Mouse (Mus musculus) stomach, embryonic 15.5 days (tissue): ENCODE measurements around the gene Tmem161a. TPM values are rescaled to one million over a fixed set of nuclear protein-coding genes. Genes with fewer than 3 reads are reported as not detected.

Experiments
- ATAC-seq: fragments of 200-750 bp; cut with Nextera tagmentation; 2 replicates; pipeline ENCODE4 v1.8.0; 2017; ENCODE audit warnings: low read depth, moderate number of reproducible peaks, moderate TSS enrichment; ENCODE audit not compliant: insufficient read depth, low FRiP score
- H3K27ac ChIP-seq: fragments of 300-500 bp; sonication (generic); 2 replicates; pipeline ENCODE4 v1.5.1; 2015; ENCODE audit warnings: mild to moderate bottlenecking, inconsistent platforms
- H3K27me3 ChIP-seq: fragments of 300-500 bp; sonication (generic); replicated peaks from 2 replicates; pipeline ENCODE4 v1.6.1; 2015; ENCODE audit warnings: inconsistent platforms
- H3K36me3 ChIP-seq: fragments of 300-500 bp; sonication (generic); 2 replicates; pipeline ENCODE4 v1.6.1; 2015; ENCODE audit warnings: inconsistent platforms
- H3K4me1 ChIP-seq: fragments of 300-500 bp; sonication (generic); 2 replicates; pipeline ENCODE4 v1.6.1; 2015; ENCODE audit warnings: inconsistent platforms
- H3K4me2 ChIP-seq: fragments of 300-500 bp; sonication (generic); 2 replicates; pipeline ENCODE4 v1.6.1; 2015; ENCODE audit warnings: mild to moderate bottlenecking, inconsistent platforms
- H3K4me3 ChIP-seq: fragments of 300-500 bp; sonication (generic); replicated peaks from 2 replicates; pipeline ENCODE4 v1.5.1; 2015; ENCODE audit warnings: inconsistent platforms
- H3K9ac ChIP-seq: fragments of 300-500 bp; sonication (generic); 2 replicates; pipeline ENCODE4 v1.6.1; 2015; ENCODE audit warnings: inconsistent platforms
- H3K9me3 ChIP-seq: fragments of 300-500 bp; sonication (generic); 2 replicates; pipeline ENCODE4 v1.6.1; 2016; ENCODE audit warnings: inconsistent platforms
- WGBS: fragments of 180-500 bp; shearing (Covaris S2); methylation state at CpG from one replicate; pipeline ENCODE4 v1.1.7; 2015; 5-methylcytosine and 5-hydroxymethylcytosine counted together
- polyA plus RNA-seq: library from polyadenylated mRNA; unstranded; fragments of >200 nt; fragmentation: Nextera tagmentation; extraction: Ambion mirVana; gene quantifications from 2 replicates; pipeline ENCODE4 v1.2.1, GENCODE M21; 2015

The Tmem161a gene
- polyA plus RNA-seq, 1 experiment from 2014 or later, result 54.4 TPM

DNA sequence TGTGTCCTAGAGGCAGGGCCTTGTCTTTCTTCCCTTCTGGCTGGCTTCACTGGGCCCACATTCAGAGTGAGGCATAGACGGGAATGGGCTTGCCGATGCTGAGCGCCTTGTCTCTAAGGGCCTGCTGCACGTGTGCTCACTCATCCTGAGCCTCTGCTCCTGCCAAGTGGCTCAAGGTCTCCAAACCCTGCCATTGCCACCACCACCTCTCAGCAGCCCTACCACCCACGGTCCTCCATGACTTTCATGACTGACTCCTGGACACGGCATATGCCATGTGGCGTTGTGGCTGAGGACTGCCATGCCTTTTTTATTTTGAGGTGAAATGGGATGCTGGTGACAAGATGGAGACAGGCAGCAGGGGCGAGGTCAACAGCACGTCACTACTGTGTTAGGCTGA, 58.7 kb downstream of the Tmem161a start:
- WGBS, result 89% methylated on average over 9 of the region's 9 CpGs
- H3K4me2 ChIP-seq, result no peak overlapping the region
- H3K27me3 ChIP-seq, result no peaks in the 10 kb centered on the region
- peaks cover 14% of the 10 kb centered on the region for H3K4me1 ChIP-seq
- no peak overlapping the region for H3K4me3 ChIP-seq
- H3K36me3 ChIP-seq, result no peaks in the 10 kb centered on the region
- H3K9me3 ChIP-seq, result no peaks in the 10 kb centered on the region
- no peak overlapping the region for H3K9ac ChIP-seq
- no peak overlapping the region for H3K27ac ChIP-seq
- no peak for ATAC-seq

Other genes with a start within 250 kb of the Tmem161a start
- 56.0 and 56.8 TPM in 2 replicates for gene Gatad2a, start 176.0 kb upstream of the Tmem161a start, polyA plus RNA-seq
- gene Mau2, start 129.6 kb upstream of the Tmem161a start, polyA plus RNA-seq, result 44.7 and 47.9 TPM in 2 replicates
- 37.3 and 42.0 TPM in 2 replicates for gene Sugp1, start 129.5 kb upstream of the Tmem161a start, polyA plus RNA-seq
- 7.0 and 9.9 TPM in 2 replicates for gene Tm6sf2, start 99.4 kb upstream of the Tmem161a start, polyA plus RNA-seq
- 0.10 and 0.14 TPM in 2 replicates for gene Hapln4, start 88.9 kb upstream of the Tmem161a start, polyA plus RNA-seq
- gene Ncan, start 51.5 kb upstream of the Tmem161a start, polyA plus RNA-seq, result 1.8 TPM in 2 replicates
- gene Nr2c2ap, start 41.0 kb upstream of the Tmem161a start, polyA plus RNA-seq, result 38.2 and 39.4 TPM in 2 replicates
- 14.4 and 14.8 TPM in 2 replicates for gene Rfxank, start 33.2 kb upstream of the Tmem161a start, polyA plus RNA-seq
- 42.6 and 43.2 TPM in 2 replicates for gene Borcs8, start 32.9 kb upstream of the Tmem161a start, polyA plus RNA-seq
- 0.19 and 0.26 TPM in 2 replicates for gene Mef2b, start 32.6 kb upstream of the Tmem161a start, polyA plus RNA-seq
- 4.7 and 6.4 TPM in 2 replicates for gene Slc25a42, start 39.9 kb downstream of the Tmem161a start, polyA plus RNA-seq
- 26.0 and 27.2 TPM in 2 replicates for gene Sugp2, start 61.9 kb downstream of the Tmem161a start, polyA plus RNA-seq
- gene Armc6, start 62.1 kb downstream of the Tmem161a start, polyA plus RNA-seq, result 21.7 and 26.4 TPM in 2 replicates
- 32.7 and 38.9 TPM in 2 replicates for gene Homer3, start 110.5 kb downstream of the Tmem161a start, polyA plus RNA-seq
- 46.3 and 49.8 TPM in 2 replicates for gene Ddx49, start 130.1 kb downstream of the Tmem161a start, polyA plus RNA-seq
- gene Cope, start 130.2 kb downstream of the Tmem161a start, polyA plus RNA-seq, result 379 and 398 TPM in 2 replicates
- gene Cers1, start 143.4 kb downstream of the Tmem161a start, polyA plus RNA-seq, result 4.2 and 4.4 TPM in 2 replicates
- 1.7 and 2.2 TPM in 2 replicates for gene Gdf1, start 157.5 kb downstream of the Tmem161a start, polyA plus RNA-seq
- 16.1 and 17.5 TPM in 2 replicates for gene Upf1, start 180.9 kb downstream of the Tmem161a start, polyA plus RNA-seq
- 0.22 and 0.28 TPM in 2 replicates for gene Comp, start 201.2 kb downstream of the Tmem161a start, polyA plus RNA-seq